Mouse (Mus musculus) olfactory bulb, adult 2 months (tissue): ENCODE results near the gene Myh4.

Source experiments
- CTCF ChIP-seq: fragments of 200-500 bp; IDR thresholded peaks from 2 replicates; pipeline ENCODE4 v1.5.1; 2012; ENCODE audit warnings: low read depth, mild to moderate bottlenecking, low read length, moderate library complexity; ENCODE audit not compliant: insufficient read depth
- POLR2A ChIP-seq: fragments of 200-500 bp; IDR thresholded peaks from 2 replicates; pipeline ENCODE4 v1.6.1; 2012; ENCODE audit warnings: mild to moderate bottlenecking, low read depth, low read length, moderate library complexity; ENCODE audit not compliant: insufficient read depth

- TF ChIP-seq POLR2A, result no peak
- no peak for TF ChIP-seq CTCF
These were observed 13.4 kb upstream of the Myh4 start for GRCm38 (mm10) chr11:67224466-67224865.
